Mouse (Mus musculus) lung, postnatal 14 days (tissue): ENCODE measurements around the gene Gm10696.
"Not testable (repeated sequence)": the region's sequence is repeated elsewhere in the genome, so short reads cannot be mapped to it uniquely, and the experiment has no call there.

Experiments used
- DNase-seq: peaks from one replicate; pipeline ENCODE4 v3.0.0; 2021

Gm10696 gene

GRCm38 (mm10) chr3:94178093-94178492, at the start of gene Gm10696:
TSS of gene Gm10696 (minus strand) at chr3:94178193.
- DNase-seq: not testable (repeated sequence)

- not testable (repeated sequence) for DNase-seq
Observed at GRCm38 (mm10) chr3:94196414-94196813, 18.4 kb upstream of the Gm10696 start, which contains the start of gene Gm5286. TSS of gene Gm5286 (plus strand) at chr3:94196714.

GRCm38 (mm10) chr3:94167351-94167750, 10.6 kb downstream of the Gm10696 start:
- not testable (repeated sequence) for DNase-seq
